In genomic region chr10:18743286-18744142, GRCm38 (mm10) we compare ENCODE assay signal across 8 mouse cellular contexts. TPM values are rescaled to one million over a fixed set of nuclear protein-coding genes. Genes with fewer than 3 reads are reported as not detected.
DNase-seq lines count a peak whose midpoint lies in the region; ATAC-seq and TF ChIP-seq lines count a peak whose summit lies in the region.

Gene Arfgef3 (minus strand): TSS chr10:18743949.

- peak; percentile 90 for ATAC-seq in intestine, embryonic 14.5 days (replicated peaks; ENCODE audit: low FRiP score, low TSS enrichment, low read depth)

- no peaks in the 10 kb centered on the region for H3K36me3 ChIP-seq in intestine, embryonic 14.5 days (ENCODE audit: control insufficient read depth, insufficient read depth, low read length)

- H3K4me1 ChIP-seq in intestine, embryonic 14.5 days (replicated peaks; ENCODE audit: control insufficient read depth, insufficient read depth, low read length): no peaks in the 10 kb centered on the region

- H3K4me2 ChIP-seq in intestine, embryonic 14.5 days (ENCODE audit: low read length): peak within 1 kb of the TSS; percentile 75

- no peaks in the 10 kb centered on the region for H3K9me3 ChIP-seq in intestine, embryonic 14.5 days (ENCODE audit: control insufficient read depth, low read length)

- 0 out of 2 replicates have a peak, but pooled peaks cover 6% of the 10 kb centered on the region for H3K27me3 ChIP-seq in intestine, embryonic 14.5 days (replicated peaks; ENCODE audit: control insufficient read depth, insufficient read depth, low read length)

- no peak within 1 kb of the TSS for H3K27ac ChIP-seq in intestine, embryonic 14.5 days (ENCODE audit: low read depth)
- H3K27ac ChIP-seq in left cerebral cortex, adult 2 months: peak within 1 kb of the TSS; percentile 96

- peak; percentile 87 for DNase-seq in adrenal gland, adult 2 months
- DNase-seq in embryo, embryonic 10.5 days (ENCODE audit: low spot score): peak; percentile 54
- DNase-seq in gastrocnemius, postnatal 4 days (ENCODE audit: low spot score in 2 of 2): peak; percentile 32 to 51
- peak; percentile 82 for DNase-seq in intestine, embryonic 14.5 days (ENCODE audit: low spot score)
- DNase-seq in left cerebral cortex, adult 2 months (ENCODE audit: extremely low spot score in 1 of 2, low spot score in 2 of 2): peak; percentile 83 to 88
- peak; percentile 61 for DNase-seq in lung, postnatal 25 days (ENCODE audit: low spot score)
- DNase-seq in retina, postnatal 7 days (ENCODE audit: low read depth, low spot score): peak; percentile 23
- DNase-seq in urinary bladder, postnatal 4 days (ENCODE audit: low spot score in 2 of 2): peak; percentile 26 to 67

- peak within 1 kb of the TSS; percentile 50 for H3K4me3 ChIP-seq in intestine, embryonic 14.5 days (ENCODE audit: low read depth, low read length)
- H3K4me3 ChIP-seq in left cerebral cortex, adult 2 months: peak within 1 kb of the TSS; percentile 74

- peak within 1 kb of the TSS; percentile 43 for H3K9ac ChIP-seq in intestine, embryonic 14.5 days (ENCODE audit: low read length)

- 2% methylated on average over 50 of the region's 50 CpGs for WGBS in intestine, embryonic 14.5 days

- peak; percentile 14 for TF ChIP-seq CTCF in left cerebral cortex, adult 2 months (IDR thresholded peaks at IDR 0.05)

- intact Hi-C loops in left cerebral cortex, adult 2 months (cut with DNase I): loop anchor here (5.0 to 10.0 kb wide), 3 partner anchors 81 to 289 kb away; no protein-coding TSS in a partner anchor

RNA-seq across cellular contexts. Expression of gene Arfgef3, which starts in this region (rescaled TPM):
- 1 to 10 TPM; 3.9 to 5.7 TPM for total RNA-seq in adrenal gland, adult 2 months (2021)
- polyA plus RNA-seq in adrenal gland, adult 2 months (2012; rRNA removed): 0.79 and 0.87 TPM in 2 replicates
- 1 to 10 TPM; 2.4 to 2.9 TPM for total RNA-seq in gastrocnemius, postnatal 4 days (2021)
- 3.0 and 3.2 TPM in 2 replicates for polyA plus RNA-seq in intestine, embryonic 14.5 days (2014; fragmentation: Nextera tagmentation; extraction: Ambion mirVana)
- total RNA-seq in left cerebral cortex, adult 2 months (2021): 100 to 1,000 TPM; 106 to 111 TPM

Comparison
In these comparisons a context has a peak if more than half of its experiments do, and no peak if none do; other contexts are left out.
1. RNA of gene Arfgef3 (total RNA-seq): 106 to 111 TPM in left cerebral cortex, adult 2 months; 3.9 to 5.7 TPM in adrenal gland, adult 2 months and 2.4 to 2.9 TPM in gastrocnemius, postnatal 4 days; every median in the first group is over 10 times any median in the second.
2. DNase-seq: peak in every context shown above with its lines; median percentile 87 in adrenal gland, adult 2 months; 86 in left cerebral cortex, adult 2 months; 82 in intestine, embryonic 14.5 days; 61 in lung, postnatal 25 days; 54 in embryo, embryonic 10.5 days; 46 in urinary bladder, postnatal 4 days; 42 in gastrocnemius, postnatal 4 days; 23 in retina, postnatal 7 days.